27 mouse cellular contexts compared by ENCODE assay signal in genomic region chr9:98420666-98421065, GRCm38 (mm10). TPM values are rescaled to one million over a fixed set of nuclear protein-coding genes. Genes with fewer than 3 reads are reported as not detected.
A peak's percentile ranks its signal among the peaks of the same experiment; 100 is the strongest.
DNase-seq lines count a peak whose midpoint lies in the region; ATAC-seq and TF ChIP-seq lines count a peak whose summit lies in the region.
"Had no signal": no experiment of that assay in that cellular context is flagged by ENCODE, and none has a peak within 500 bp of the region (broad histone marks: within the 10 kb centered on the region; RNA-seq: fewer than 3 reads in every experiment).

No protein-coding gene starts in this region.

- H3K9ac ChIP-seq in kidney, embryonic 15.5 days, result no peak overlapping the region
- H3K9ac ChIP-seq in liver, postnatal 0 days (replicated peaks), result no peak overlapping the region
- no peak overlapping the region for H3K9ac ChIP-seq in MEL (ENCODE audit: control insufficient read depth, low read depth, low read length, poor library complexity, severe bottlenecking)
- H3K9ac ChIP-seq in embryonic facial prominence, embryonic 14.5 days (ENCODE audit: low read depth, low read length), result no peak overlapping the region
- no peak overlapping the region for H3K9ac ChIP-seq in forebrain, embryonic 13.5 days
- H3K9ac ChIP-seq: embryonic facial prominence, embryonic 15.5 days; forebrain, embryonic 12.5 days; forebrain, embryonic 15.5 days; forebrain, postnatal 0 days had no signal

- H3K79me2 ChIP-seq in MEL (ENCODE audit: control insufficient read depth, insufficient read depth, low read length, poor library complexity), result no peaks in the 10 kb centered on the region

- 59% methylated on average over 1 of the region's 1 CpGs for WGBS in kidney, embryonic 15.5 days
- 40% methylated on average over 1 of the region's 1 CpGs for WGBS in liver, postnatal 0 days (ENCODE audit: insufficient replicate concordance)
- WGBS in embryonic facial prominence, embryonic 14.5 days, result 63% methylated on average over 1 of the region's 1 CpGs
- WGBS in forebrain, embryonic 13.5 days, result 64% methylated on average over 1 of the region's 1 CpGs

- no peak for ATAC-seq in kidney, embryonic 15.5 days (replicated peaks; ENCODE audit: low FRiP score)
- no peak for ATAC-seq in liver, postnatal 0 days
- no peak for ATAC-seq in embryonic facial prominence, embryonic 14.5 days (ENCODE audit: low read depth)
- ATAC-seq in forebrain, embryonic 13.5 days, result no peak
- ATAC-seq: CD4-positive, CD25-positive, alpha-beta regulatory T cell, adult 4 months; forebrain, embryonic 15.5 days; forebrain, postnatal 0 days had no signal

- no peaks in the 10 kb centered on the region for H3K36me3 ChIP-seq in kidney, embryonic 15.5 days
- H3K36me3 ChIP-seq in liver, postnatal 0 days (replicated peaks; ENCODE audit: insufficient read depth, low read length), result no peaks in the 10 kb centered on the region
- no peaks in the 10 kb centered on the region for H3K36me3 ChIP-seq in MEL (ENCODE audit: control insufficient read depth in 1 of 2, insufficient read depth in 2 of 2, low read length in 2 of 2)
- no peaks in the 10 kb centered on the region for H3K36me3 ChIP-seq in embryonic facial prominence, embryonic 14.5 days (ENCODE audit: control insufficient read depth, insufficient read depth, low read length)
- H3K36me3 ChIP-seq in forebrain, embryonic 13.5 days (ENCODE audit: poor library complexity, severe bottlenecking), result no peaks in the 10 kb centered on the region
- H3K36me3 ChIP-seq: embryonic facial prominence, embryonic 15.5 days; forebrain, embryonic 10.5 days; forebrain, embryonic 12.5 days; forebrain, embryonic 15.5 days; G1E had no signal

- no peak for TF ChIP-seq POLR2A in MEL (IDR thresholded peaks at IDR 0.05; ENCODE audit: control insufficient read depth in 1 of 2, insufficient read depth in 1 of 2, low read depth in 1 of 2, low read length in 2 of 2, poor library complexity in 1 of 2)

- no peak overlapping the region for H3K4me3 ChIP-seq in kidney, embryonic 15.5 days (replicated peaks)
- no peak overlapping the region for H3K4me3 ChIP-seq in liver, postnatal 0 days (ENCODE audit: low read depth, low read length)
- no peak overlapping the region for H3K4me3 ChIP-seq in MEL (ENCODE audit: control insufficient read depth in 1 of 2, insufficient read depth in 1 of 2, low read depth in 2 of 2, low read length in 2 of 2)
- H3K4me3 ChIP-seq in embryonic facial prominence, embryonic 14.5 days (ENCODE audit: low read depth, low read length), result no peak overlapping the region
- H3K4me3 ChIP-seq in forebrain, embryonic 13.5 days, result no peak overlapping the region
- H3K4me3 ChIP-seq: embryonic facial prominence, embryonic 15.5 days; erythroblast, embryonic 14.5 days; forebrain, embryonic 10.5 days; forebrain, embryonic 12.5 days; forebrain, embryonic 15.5 days had no signal

- DNase-seq in kidney, postnatal 36 days, result no peak
- DNase-seq in liver, postnatal 0 days, result no peak
- DNase-seq in liver (no peak), MEL (ENCODE audit: low read depth, low spot score) (no peak)
- DNase-seq in embryonic facial prominence, embryonic 14.5 days (ENCODE audit: low spot score), result peak; percentile 54
- no peak for DNase-seq in ovary, adult 18-20 months (ENCODE audit: low spot score)
- DNase-seq: adrenal gland, adult 2 months; adrenal gland, postnatal 10 days; adrenal gland, postnatal 25 days; cerebellum, adult 11 months; cerebellum, adult 18-20 months; cerebellum, adult 8-10 months; cerebellum, adult 9-11 months; cerebellum, postnatal 14 days; cerebellum, postnatal 36 days; embryo, embryonic 11 days; forebrain, postnatal 0 days had no signal

- no peaks in the 10 kb centered on the region for H3K27me3 ChIP-seq in kidney, embryonic 15.5 days
- peaks cover 3% of the 10 kb centered on the region; the same call in 1 of the 2 replicates for H3K27me3 ChIP-seq in liver, postnatal 0 days (ENCODE audit: insufficient read depth, low read length)
- no peaks in the 10 kb centered on the region for H3K27me3 ChIP-seq in MEL (ENCODE audit: control insufficient read depth in 1 of 2, insufficient read depth in 2 of 2, low read length in 2 of 2)
- H3K27me3 ChIP-seq in embryonic facial prominence, embryonic 14.5 days (replicated peaks; ENCODE audit: control insufficient read depth, insufficient read depth, low read length), result no peaks in the 10 kb centered on the region
- peaks cover 28% of the 10 kb centered on the region for H3K27me3 ChIP-seq in forebrain, embryonic 13.5 days
- H3K27me3 ChIP-seq: CH12.LX; embryonic facial prominence, embryonic 15.5 days had no signal

- no peaks in the 10 kb centered on the region for H3K9me3 ChIP-seq in kidney, embryonic 15.5 days (replicated peaks)
- H3K9me3 ChIP-seq in liver, postnatal 0 days (ENCODE audit: low read length), result no peaks in the 10 kb centered on the region
- no peaks in the 10 kb centered on the region for H3K9me3 ChIP-seq in MEL (replicated peaks; ENCODE audit: insufficient read depth, low read length)
- H3K9me3 ChIP-seq in embryonic facial prominence, embryonic 14.5 days (ENCODE audit: control insufficient read depth, low read length), result no peaks in the 10 kb centered on the region
- peaks cover 5% of the 10 kb centered on the region; the same call in 1 of the 2 replicates for H3K9me3 ChIP-seq in forebrain, embryonic 13.5 days (replicated peaks)
- H3K9me3 ChIP-seq: embryonic facial prominence, embryonic 15.5 days; forebrain, embryonic 10.5 days; forebrain, embryonic 12.5 days; forebrain, embryonic 15.5 days; G1E had no signal

- TF ChIP-seq RAD21 in MEL (IDR thresholded peaks at IDR 0.05; ENCODE audit: low read depth, low read length), result no peak

- peak overlapping the region; percentile 60 for H3K27ac ChIP-seq in kidney, embryonic 15.5 days
- H3K27ac ChIP-seq in liver, postnatal 0 days (ENCODE audit: low read depth), result peak overlapping the region; percentile 96; the same call in 1 of the 2 replicates
- H3K27ac ChIP-seq in MEL (ENCODE audit: control insufficient read depth, low read depth, low read length), result no peak overlapping the region
- H3K27ac ChIP-seq in embryonic facial prominence, embryonic 14.5 days (replicated peaks; ENCODE audit: low read depth, low read length), result no peak overlapping the region; the same call in 1 of the 2 replicates
- no peak overlapping the region for H3K27ac ChIP-seq in forebrain, embryonic 13.5 days
- H3K27ac ChIP-seq: embryonic facial prominence, embryonic 15.5 days; forebrain, embryonic 10.5 days; forebrain, embryonic 12.5 days; forebrain, embryonic 15.5 days had no signal

- no peak for TF ChIP-seq EP300 in liver, postnatal 0 days (IDR thresholded peaks at IDR 0.05; ENCODE audit: low read depth)
- no peak for TF ChIP-seq EP300 in MEL (IDR thresholded peaks at IDR 0.05; ENCODE audit: low read depth in 1 of 2, low read length in 2 of 2)

- no peak overlapping the region for H3K4me2 ChIP-seq in kidney, embryonic 15.5 days
- H3K4me2 ChIP-seq in liver, postnatal 0 days (ENCODE audit: low read depth, low read length), result no peak overlapping the region
- no peak overlapping the region for H3K4me2 ChIP-seq in embryonic facial prominence, embryonic 14.5 days (ENCODE audit: low read depth, low read length)
- no peak overlapping the region for H3K4me2 ChIP-seq in forebrain, embryonic 13.5 days
- H3K4me2 ChIP-seq: embryonic facial prominence, embryonic 15.5 days; forebrain, embryonic 12.5 days; forebrain, embryonic 15.5 days had no signal

- TF ChIP-seq CTCF in liver, postnatal 0 days (IDR thresholded peaks at IDR 0.05; ENCODE audit: low read depth), result no peak
- no peak for TF ChIP-seq CTCF in MEL (IDR thresholded peaks at IDR 0.05 in 2 of 3, conservative IDR thresholded peaks at IDR 0.05 in 1 of 3; ENCODE audit: control insufficient read depth in 1 of 3, insufficient read depth in 1 of 3, low read depth in 2 of 3, low read length in 3 of 3, poor library complexity in 1 of 3, severe bottlenecking in 1 of 3)

- H3K4me1 ChIP-seq in kidney, embryonic 15.5 days, result peaks cover 31% of the 10 kb centered on the region
- peaks cover 7% of the 10 kb centered on the region for H3K4me1 ChIP-seq in liver, postnatal 0 days (ENCODE audit: insufficient read depth)
- no peaks in the 10 kb centered on the region; a peak in 1 of 4 replicates for H3K4me1 ChIP-seq in MEL (ENCODE audit: control insufficient read depth in 1 of 2, insufficient read depth in 2 of 2, low read length in 2 of 2)
- peaks cover 12% of the 10 kb centered on the region; the same call in 1 of the 2 replicates for H3K4me1 ChIP-seq in embryonic facial prominence, embryonic 14.5 days (ENCODE audit: control insufficient read depth, insufficient read depth, low read length)
- H3K4me1 ChIP-seq in forebrain, embryonic 13.5 days, result peaks cover 13% of the 10 kb centered on the region

TF ChIP-seq in MEL, 35 proteins besides CTCF, POLR2A, EP300 and RAD21:
- TF ChIP-seq MAZ (IDR thresholded peaks at IDR 0.05; ENCODE audit: low read depth, low read length), result no peak
- no peak for TF ChIP-seq E2F4 (IDR thresholded peaks at IDR 0.05; ENCODE audit: borderline replicate concordance, low read depth, low read length)
- peak; percentile 67; the same call in 1 of the 2 replicates for TF ChIP-seq USF1 (IDR thresholded peaks at IDR 0.05; ENCODE audit: low read depth, low read length)

RNA-seq across cellular contexts. Expression of gene Rbp1, which starts 2.1 kb away (rescaled TPM):
- polyA plus RNA-seq in kidney, embryonic 15.5 days (2015; fragmentation: Nextera tagmentation; extraction: Ambion mirVana), result 117 and 118 TPM in 2 replicates
- polyA plus RNA-seq in liver, postnatal 0 days (2015; fragmentation: Nextera tagmentation; extraction: Ambion mirVana), result 54.3 and 59.6 TPM in 2 replicates
- total RNA-seq in MEL (2012; rRNA removed), result 0.08 TPM in 1 of 2 replicates, not detected in the other
- polyA plus RNA-seq in MEL (2012; ENCODE audit: insufficient read depth in 1 of 2, insufficient read length in 2 of 2, low read depth in 1 of 2, low replicate concordance in 2 of 2, missing spikeins in 1 of 2), result under 1 TPM in 1 of 2 experiments, not detected in 1; 0.21 TPM
- polyA plus RNA-seq in embryonic facial prominence, embryonic 14.5 days (2014; fragmentation: Nextera tagmentation; extraction: Ambion mirVana), result 60.5 and 64.8 TPM in 2 replicates
- polyA plus RNA-seq in forebrain, embryonic 13.5 days (2015; fragmentation: Nextera tagmentation; extraction: Ambion mirVana), result 54.9 and 72.9 TPM in 2 replicates
- polyA plus RNA-seq: G1E had no signal

Comparison
In these comparisons a context has a peak if more than half of its experiments do, and no peak if none do; other contexts are left out.
1. H3K27ac ChIP-seq: peak in kidney, embryonic 15.5 days (single experiment) and liver, postnatal 0 days (single experiment); none in MEL (single experiment), embryonic facial prominence, embryonic 14.5 days (single experiment) and forebrain, embryonic 13.5 days (single experiment).
2. RNA of gene Rbp1, which starts 2.1 kb away (polyA plus RNA-seq): 117 to 118 TPM in kidney, embryonic 15.5 days, 54.9 to 72.9 TPM in forebrain, embryonic 13.5 days, 60.5 to 64.8 TPM in embryonic facial prominence, embryonic 14.5 days and 54.3 to 59.6 TPM in liver, postnatal 0 days; 0.21 TPM in MEL; every median in the first group is over 10 times any median in the second.